Mouse (Mus musculus) gastrocnemius, postnatal 10 days (tissue): ENCODE measurements around the gene Epb41. TPM values are rescaled to one million over a fixed set of nuclear protein-coding genes. Genes with fewer than 3 reads are reported as not detected.

Experiments used
- DNase-seq: peaks from one replicate; pipeline ENCODE4 v3.0.0; 2021; ENCODE audit warnings: mixed read lengths
- total RNA-seq, 2 experiments: library from RNA; stranded (reverse); gene quantifications; 2 replicates each; pipeline ENCODE4 v1.2.3; 2021

The Epb41 gene
- total RNA-seq, 2 experiments from 2014 or later = 51.7 to 54.5 TPM

GRCm38 (mm10) chr4:132043726-132044125 lies 31.4 kb downstream of the Epb41 start:
- no peak for DNase-seq

GRCm38 (mm10) chr4:132041471-132042332 lies 33.4 kb downstream of the Epb41 start:
- no peak for DNase-seq

- no peak for DNase-seq
Observed at GRCm38 (mm10) chr4:132039975-132040645, 35.0 kb downstream of the Epb41 start.

- no peak for DNase-seq
Observed at GRCm38 (mm10) chr4:132039521-132039920, 35.6 kb downstream of the Epb41 start.

GRCm38 (mm10) chr4:132038809-132039208 lies 36.3 kb downstream of the Epb41 start:
- no peak for DNase-seq

GRCm38 (mm10) chr4:132037991-132038390 lies 37.1 kb downstream of the Epb41 start:
- DNase-seq = no peak

- no peak for DNase-seq
Observed at GRCm38 (mm10) chr4:132037137-132037536, 38.0 kb downstream of the Epb41 start.

GRCm38 (mm10) chr4:132034242-132034641 lies 40.9 kb downstream of the Epb41 start:
- no peak for DNase-seq

- no peak for DNase-seq
Observed at GRCm38 (mm10) chr4:132033183-132033582, 41.9 kb downstream of the Epb41 start.

GRCm38 (mm10) chr4:132029851-132030741 lies 45.0 kb downstream of the Epb41 start:
- no peak for DNase-seq

- no peak for DNase-seq
Observed at GRCm38 (mm10) chr4:132027806-132028205, 47.3 kb downstream of the Epb41 start.

GRCm38 (mm10) chr4:132027167-132027566 lies 48.0 kb downstream of the Epb41 start:
- no peak for DNase-seq

GRCm38 (mm10) chr4:132025738-132026527 lies 49.2 kb downstream of the Epb41 start:
- no peak for DNase-seq

GRCm38 (mm10) chr4:132025264-132025663 lies 49.9 kb downstream of the Epb41 start:
- no peak for DNase-seq

- no peak for DNase-seq
Observed at GRCm38 (mm10) chr4:132023816-132024215, 51.3 kb downstream of the Epb41 start.

GRCm38 (mm10) chr4:132022639-132023038 lies 52.5 kb downstream of the Epb41 start:
- DNase-seq = no peak

- no peak for DNase-seq
Observed at GRCm38 (mm10) chr4:132021883-132022282, 53.2 kb downstream of the Epb41 start.

- DNase-seq = no peak
Observed at GRCm38 (mm10) chr4:132018547-132018946, 56.6 kb downstream of the Epb41 start.

GRCm38 (mm10) chr4:132015374-132015773 lies 59.7 kb downstream of the Epb41 start:
- DNase-seq = no peak

GRCm38 (mm10) chr4:132011619-132012018 lies 63.5 kb downstream of the Epb41 start:
- no peak for DNase-seq

- no peak for DNase-seq
Observed at GRCm38 (mm10) chr4:132010416-132010815, 64.7 kb downstream of the Epb41 start.

GRCm38 (mm10) chr4:132008191-132008590 lies 66.9 kb downstream of the Epb41 start:
- no peak for DNase-seq
